In the genomic region with DNA sequence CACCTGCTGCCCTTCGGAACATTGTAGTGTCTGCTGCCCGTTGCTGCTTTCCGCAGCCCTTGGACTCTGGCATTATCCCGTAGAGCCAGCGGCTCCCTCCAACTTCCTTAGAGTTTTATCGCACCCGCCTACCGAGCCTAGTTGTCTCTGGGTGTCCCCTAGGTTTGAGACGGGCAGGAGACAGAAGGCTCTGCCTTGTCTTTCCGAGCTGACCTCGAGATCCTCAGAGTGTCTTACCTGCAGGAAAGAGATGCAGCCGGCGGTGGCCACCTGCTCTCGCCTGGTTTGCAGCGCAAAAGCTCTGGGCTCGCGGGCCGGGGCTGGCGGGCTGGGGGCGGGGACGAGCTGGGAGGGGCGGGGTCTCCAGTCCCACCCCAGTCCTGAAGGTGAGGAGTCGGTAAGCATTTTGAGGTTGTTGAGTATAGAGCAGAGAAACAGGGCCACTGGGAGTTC, we compare ENCODE assay signal across 7 mouse cellular contexts. TPM values are rescaled to one million over a fixed set of nuclear protein-coding genes. Genes with fewer than 3 reads are reported as not detected.
DNase-seq lines count a peak whose midpoint lies in the region; ATAC-seq and TF ChIP-seq lines count a peak whose summit lies in the region.

Gene Zfp385c, minus strand, starts transcription at position 292 of the 453 bp plus-strand sequence.

- 3% methylated on average over 23 of the region's 23 CpGs for WGBS in hindbrain, embryonic 11.5 days
- under 1% methylated on average over 23 of the region's 23 CpGs for WGBS in liver, embryonic 15.5 days (ENCODE audit: insufficient replicate concordance)

- H3K4me2 ChIP-seq in hindbrain, embryonic 11.5 days (replicated peaks; ENCODE audit: low read depth, low read length): peak within 1 kb of the TSS; percentile 35
- H3K4me2 ChIP-seq in liver, embryonic 15.5 days: peak within 1 kb of the TSS; percentile 60

- no peak for TF ChIP-seq CTCF in testis, adult 2 months (IDR thresholded peaks at IDR 0.05; ENCODE audit: control insufficient read depth, insufficient read depth, insufficient replicate concordance, low read depth, low read length)

- H3K4me3 ChIP-seq in testis, adult 2 months (ENCODE audit: control insufficient read depth, low read depth, low read length): 0 out of 2 replicates have a peak within 1 kb of the TSS, but pooled peaks have one; percentile 9
- H3K4me3 ChIP-seq in hindbrain, embryonic 11.5 days (ENCODE audit: low read depth, low read length): peak within 1 kb of the TSS; percentile 14; the same call in 1 of the 2 replicates
- H3K4me3 ChIP-seq in liver, embryonic 15.5 days (replicated peaks): peak within 1 kb of the TSS; percentile 27

- no peak within 1 kb of the TSS for H3K27ac ChIP-seq in testis, adult 2 months (ENCODE audit: control insufficient read depth, insufficient read depth, low read depth, low read length)
- no peak within 1 kb of the TSS for H3K27ac ChIP-seq in hindbrain, embryonic 11.5 days (ENCODE audit: low read depth, low read length)
- no peak within 1 kb of the TSS for H3K27ac ChIP-seq in liver, embryonic 15.5 days (replicated peaks)

- peaks cover 8% of the 10 kb centered on the region for H3K4me1 ChIP-seq in testis, adult 2 months (ENCODE audit: control insufficient read depth, insufficient read depth, low read length)
- peaks cover 3% of the 10 kb centered on the region; the same call in 1 of the 2 replicates for H3K4me1 ChIP-seq in hindbrain, embryonic 11.5 days (replicated peaks; ENCODE audit: control insufficient read depth, insufficient read depth, low read length)
- peaks cover 6% of the 10 kb centered on the region; the same call in 1 of the 2 replicates for H3K4me1 ChIP-seq in liver, embryonic 15.5 days (replicated peaks)

- TF ChIP-seq POLR2A in testis, adult 2 months (IDR thresholded peaks at IDR 0.05; ENCODE audit: control insufficient read depth, low read depth, low read length): no peak

- no peak for DNase-seq in testis, postnatal 10 days (ENCODE audit: low spot score)
- DNase-seq in hindbrain, embryonic 11.5 days (ENCODE audit: low spot score): peak; percentile 35
- DNase-seq in thymus, postnatal 36 days: peak; percentile 46 to 52
- no peak for DNase-seq in c-Kit-positive CD71-positive TER-119-positive erythroid progenitor cells, embryonic 14.5 days (ENCODE audit: low spot score)
- DNase-seq in left cerebral cortex, postnatal 10 days (ENCODE audit: extremely low spot score in 1 of 2, low spot score in 2 of 2): no peak

- ATAC-seq in hindbrain, embryonic 11.5 days (ENCODE audit: low FRiP score): no peak
- no peak for ATAC-seq in liver, embryonic 15.5 days (ENCODE audit: insufficient read depth)

- H3K36me3 ChIP-seq in testis, adult 2 months (ENCODE audit: control insufficient read depth, insufficient read depth, low read length): no peaks in the 10 kb centered on the region
- H3K36me3 ChIP-seq in hindbrain, embryonic 11.5 days (ENCODE audit: control insufficient read depth, insufficient read depth, low read length): no peaks in the 10 kb centered on the region
- H3K36me3 ChIP-seq in liver, embryonic 15.5 days (replicated peaks): no peaks in the 10 kb centered on the region

- peak within 1 kb of the TSS; percentile 9; the same call in 1 of the 2 replicates for H3K9ac ChIP-seq in hindbrain, embryonic 11.5 days (ENCODE audit: low read depth, low read length)
- H3K9ac ChIP-seq in liver, embryonic 15.5 days: no peak within 1 kb of the TSS

- H3K27me3 ChIP-seq in testis, adult 2 months (ENCODE audit: control insufficient read depth, insufficient read depth, low read length): peaks cover 6% of the 10 kb centered on the region
- H3K27me3 ChIP-seq in hindbrain, embryonic 11.5 days (ENCODE audit: control insufficient read depth, insufficient read depth, low read length): peaks cover 9% of the 10 kb centered on the region; the same call in 1 of the 2 replicates
- H3K27me3 ChIP-seq in liver, embryonic 15.5 days: peaks cover 38% of the 10 kb centered on the region

- intact Hi-C loops in left cerebral cortex, postnatal 10 days (cut with DNase I): no loop called here

- no peaks in the 10 kb centered on the region for H3K9me3 ChIP-seq in hindbrain, embryonic 11.5 days (ENCODE audit: control insufficient read depth, low read length)
- H3K9me3 ChIP-seq in liver, embryonic 15.5 days (replicated peaks): no peaks in the 10 kb centered on the region

RNA-seq across cellular contexts. Expression of gene Zfp385c, which starts in this region (rescaled TPM):
- 2.6 and 3.8 TPM in 2 replicates for polyA plus RNA-seq in testis, adult 2 months (2012; rRNA removed)
- polyA plus RNA-seq in hindbrain, embryonic 11.5 days (2014; fragmentation: Nextera tagmentation; extraction: Ambion mirVana): 0.08 and 0.71 TPM in 2 replicates
- not detected in 2 replicates for polyA plus RNA-seq in liver, embryonic 15.5 days (2015; fragmentation: Nextera tagmentation; extraction: Ambion mirVana)
- total RNA-seq in left cerebral cortex, postnatal 10 days (2021): under 1 TPM; 0.21 to 0.75 TPM

Comparison
In these comparisons a context has a peak if more than half of its experiments do, and no peak if none do; other contexts are left out.
1. Peak in DNase-seq, H3K4me3 ChIP-seq, H3K9ac ChIP-seq and H3K4me2 ChIP-seq in hindbrain, embryonic 11.5 days; RNA of the gene not detected or under 1 TPM.
2. DNase-seq: peak in thymus, postnatal 36 days (2 of 2); none in testis, postnatal 10 days (single experiment), c-Kit-positive CD71-positive TER-119-positive erythroid progenitor cells, embryonic 14.5 days (single experiment) and left cerebral cortex, postnatal 10 days (0 of 2).
3. Peak in every context shown above with its lines, with median percentiles within 50 percentile points of each other: H3K4me3 ChIP-seq.